Mouse (Mus musculus) heart, postnatal 4 days (tissue): ENCODE measurements at regions not wholly inside any gene's neighbourhood (a gene's known extent, or its start where the extent isn't known, plus 50 kb on each side); places are given as distances from the start of the nearest gene placed in this dataset.

Experiments
- DNase-seq: peaks from one replicate; pipeline ENCODE4 v3.0.0; 2021

DNA sequence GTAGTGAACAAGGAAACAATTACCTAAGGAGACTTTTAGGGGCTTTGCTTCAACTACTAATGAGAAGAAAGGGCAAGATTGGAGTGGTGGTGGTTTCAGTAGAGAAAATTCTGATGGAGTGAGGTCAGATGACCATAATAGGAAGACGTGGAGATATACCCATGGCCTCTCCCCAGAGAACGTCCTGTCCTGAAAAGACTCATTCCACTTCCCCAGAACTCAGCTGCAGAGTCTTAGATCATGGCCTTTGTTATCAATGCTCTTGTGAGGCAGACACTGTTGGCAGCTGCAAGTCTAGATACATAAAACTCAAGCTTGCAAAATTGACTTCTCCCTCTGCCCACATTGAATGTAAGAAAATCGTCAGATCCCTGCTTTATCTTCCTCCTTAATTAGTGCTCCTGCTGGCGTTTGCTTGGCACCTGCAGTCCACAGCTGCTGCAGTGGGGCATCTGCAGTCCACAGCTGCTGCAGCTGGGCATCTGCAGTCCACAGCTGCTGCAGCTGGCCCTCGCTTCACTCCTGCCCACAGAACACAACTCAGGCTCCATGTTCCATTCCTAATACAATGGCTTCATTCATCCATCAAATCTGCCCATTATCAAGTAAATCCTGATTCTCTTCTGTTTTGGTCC is 162.5 kb downstream of the Cxcl12 start:
- peak; percentile 16 for DNase-seq

GRCm38 (mm10) chr6:117332641-117333040 is 164.3 kb downstream of the Cxcl12 start:
- peak; percentile 20 for DNase-seq

DNA sequence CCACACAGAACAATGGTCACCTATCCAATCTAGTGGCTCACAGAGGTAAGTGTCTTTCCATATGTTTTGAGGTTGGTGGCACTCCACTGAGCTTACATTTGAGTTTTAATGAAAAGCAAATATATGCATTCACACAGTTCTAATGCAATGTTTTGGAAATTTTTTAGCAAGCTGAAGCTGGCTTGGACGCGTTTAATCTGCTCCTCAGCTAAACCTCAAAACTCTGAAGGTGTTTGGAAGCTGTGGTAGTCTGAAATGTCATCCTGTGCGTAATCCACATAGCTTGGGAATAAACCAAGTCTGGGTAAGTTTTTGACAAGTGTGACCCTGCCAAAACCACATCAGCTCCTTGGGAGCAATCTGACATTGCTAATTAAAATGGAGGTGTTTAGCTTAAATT is 173.8 kb downstream of the Cxcl12 start:
- no peak for DNase-seq

GRCm38 (mm10) chr6:117347356-117347755 is 179.0 kb downstream of the Cxcl12 start:
- DNase-seq = no peak

DNA sequence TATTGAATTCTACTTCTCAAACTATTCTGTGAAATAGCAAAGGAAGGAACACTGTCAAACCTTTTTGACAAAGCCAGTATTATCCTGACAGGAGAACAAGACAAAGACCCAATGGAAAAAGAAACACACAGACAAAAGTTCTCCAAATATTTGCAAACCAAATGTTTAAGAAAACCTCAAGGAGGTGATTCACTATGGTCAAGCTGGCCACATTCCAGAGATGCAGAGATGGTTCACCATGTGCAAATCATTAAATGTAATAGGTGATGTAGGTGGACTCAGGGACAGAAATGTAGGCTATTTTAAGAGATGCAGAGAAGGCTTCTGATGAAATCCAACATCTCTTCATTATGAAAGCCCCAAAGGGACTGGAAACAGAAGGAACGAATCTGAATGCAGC is 183.5 kb downstream of the Cxcl12 start:
- DNase-seq = no peak

DNA sequence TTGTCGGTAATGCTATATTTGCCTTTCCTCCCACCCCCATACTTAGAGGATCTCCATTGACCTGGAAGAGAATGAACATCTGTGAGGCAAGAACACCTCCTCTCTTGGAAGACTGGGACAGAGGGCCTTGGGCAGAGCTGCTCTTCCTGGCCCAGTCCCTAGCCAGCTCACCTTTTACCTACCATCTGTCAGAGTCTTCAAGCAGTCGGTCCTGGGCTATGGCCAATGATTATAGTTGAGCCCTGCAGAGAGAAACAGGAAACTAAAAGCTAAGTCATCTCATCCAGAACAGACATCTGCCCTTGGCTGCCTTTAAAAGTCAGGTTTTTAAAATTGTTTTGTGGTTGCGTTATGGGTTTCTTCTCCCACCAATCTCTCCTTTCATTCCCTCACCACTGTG is 184.8 kb downstream of the Cxcl12 start:
- no peak for DNase-seq

GRCm38 (mm10) chr6:117356101-117356500 is 187.8 kb downstream of the Cxcl12 start:
- DNase-seq = no peak

- DNase-seq = no peak
These were observed 191.1 kb downstream of the Cxcl12 start for GRCm38 (mm10) chr6:117359401-117359800.

GRCm38 (mm10) chr6:117366563-117366962 is 198.2 kb downstream of the Cxcl12 start:
- no peak for DNase-seq

- DNase-seq = no peak
These were observed 207.7 kb downstream of the Cxcl12 start for GRCm38 (mm10) chr6:117375989-117376388.

DNA sequence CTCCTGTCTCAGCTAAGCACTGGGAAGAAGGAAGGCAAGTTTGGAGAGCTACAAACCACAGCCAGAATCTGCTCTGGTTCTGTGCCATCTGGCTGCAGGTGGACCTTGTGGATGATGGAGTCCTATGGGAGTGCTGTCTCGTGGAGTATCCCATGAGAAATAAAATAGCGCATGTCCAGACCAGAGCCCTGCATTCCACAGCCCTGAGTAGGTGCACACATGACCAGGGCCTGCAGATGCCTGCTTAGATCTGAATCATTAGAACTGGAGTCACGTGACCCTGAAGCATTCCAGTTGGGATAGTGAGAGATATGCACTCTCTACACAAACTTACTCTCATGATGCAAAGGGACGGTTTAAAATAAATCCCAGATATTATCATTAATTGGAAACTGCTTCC is 211.6 kb downstream of the Cxcl12 start:
- peak; percentile 15 for DNase-seq

DNA sequence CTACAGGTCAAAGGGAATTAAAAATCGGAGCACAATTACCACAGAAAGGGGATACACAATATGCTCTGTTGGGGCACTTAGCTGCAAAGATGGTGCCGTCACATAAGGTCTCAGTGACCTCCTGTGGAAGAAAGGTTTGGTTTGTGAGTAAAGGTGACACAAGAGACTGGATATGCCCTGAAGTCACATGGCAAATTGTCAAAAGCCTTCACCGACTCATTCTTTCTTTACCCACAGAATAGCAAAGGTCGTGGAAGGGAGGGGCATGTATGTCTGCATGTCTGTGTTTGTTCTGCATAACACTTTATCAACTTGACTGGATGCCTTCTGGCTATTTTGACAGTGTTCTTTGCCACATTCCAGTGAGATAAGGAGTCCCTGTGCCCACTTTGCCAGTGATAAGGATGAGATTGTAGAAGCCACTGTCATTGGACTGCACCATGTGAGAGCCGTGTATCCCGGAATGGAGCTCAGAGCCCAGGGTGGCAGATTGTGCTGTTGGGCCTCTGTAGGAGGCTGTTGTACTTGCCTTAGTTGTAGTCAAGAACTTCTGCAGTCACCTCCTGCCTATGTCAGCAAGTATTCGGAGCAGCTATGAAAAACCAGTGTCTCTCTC is 222.0 kb downstream of the Cxcl12 start:
- DNase-seq = peak; percentile 30

DNA sequence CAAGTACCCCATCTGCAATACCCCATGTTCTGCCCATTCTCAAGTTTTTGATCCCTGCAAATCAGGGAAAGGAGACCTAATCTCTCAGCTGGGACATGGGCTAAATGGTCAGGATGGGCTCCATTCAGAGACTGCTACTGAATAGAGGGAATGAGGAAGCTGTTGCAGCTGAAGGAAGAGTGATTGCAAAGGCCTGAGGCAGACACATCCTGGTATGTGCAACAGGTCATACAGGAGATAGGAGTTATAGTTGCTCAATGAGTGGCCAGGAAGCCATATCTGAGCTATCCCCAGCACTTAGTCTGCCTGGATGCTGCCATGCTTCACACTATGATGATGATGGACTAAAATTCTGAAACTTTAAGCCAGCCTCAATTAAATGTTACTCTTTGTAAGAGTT is 225.1 kb downstream of the Cxcl12 start:
- DNase-seq = no peak

DNA sequence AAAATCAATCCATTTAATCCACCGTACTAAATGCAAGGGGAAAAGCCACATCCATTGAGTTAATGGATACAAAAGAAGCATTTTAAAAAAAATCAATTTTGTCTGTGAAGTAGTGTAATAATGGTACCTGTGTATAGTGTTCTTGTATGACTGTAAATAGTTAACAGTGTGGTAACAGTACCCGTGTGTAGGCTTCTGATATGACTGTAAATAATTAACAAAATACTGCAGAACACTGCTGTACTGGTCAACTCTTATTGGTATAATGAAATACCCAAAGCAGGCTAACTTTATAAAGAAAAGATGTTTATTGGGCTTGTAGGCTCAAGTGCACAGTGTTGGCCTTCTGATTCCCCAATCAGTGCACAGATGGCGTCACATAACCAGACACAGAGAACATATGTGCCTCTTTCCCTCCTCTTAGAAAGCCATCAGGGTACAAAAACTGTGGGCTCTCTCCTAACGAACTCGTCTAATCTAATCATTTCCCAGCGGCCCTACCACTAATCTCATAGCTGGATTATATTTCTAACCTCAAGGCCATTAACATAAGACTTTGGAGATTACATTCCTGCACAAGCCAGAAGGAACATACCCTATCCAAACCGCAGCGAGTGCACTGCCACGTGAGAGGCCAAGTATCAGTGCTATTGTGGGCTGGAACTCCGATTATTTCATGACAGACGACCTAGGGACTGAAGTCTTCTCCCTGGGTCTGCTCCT is 237.4 kb downstream of the Cxcl12 start:
- DNase-seq = no peak

DNA sequence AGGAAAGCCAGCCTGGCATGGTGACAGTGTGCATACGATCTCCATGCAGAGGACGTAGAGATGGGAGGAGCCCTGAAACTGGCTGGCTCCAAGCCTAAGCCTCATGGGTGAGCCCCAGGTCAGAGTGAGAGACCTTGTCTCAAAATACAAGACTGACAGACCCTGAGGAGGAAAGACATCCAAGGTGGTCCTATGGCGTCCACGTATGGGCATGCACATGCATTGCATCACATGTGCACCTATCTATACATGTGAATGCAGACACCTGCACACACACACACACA is 237.9 kb downstream of the Cxcl12 start:
- DNase-seq = no peak

- DNase-seq = no peak
These were observed 238.4 kb downstream of the Cxcl12 start for GRCm38 (mm10) chr6:117406757-117407156.

DNA sequence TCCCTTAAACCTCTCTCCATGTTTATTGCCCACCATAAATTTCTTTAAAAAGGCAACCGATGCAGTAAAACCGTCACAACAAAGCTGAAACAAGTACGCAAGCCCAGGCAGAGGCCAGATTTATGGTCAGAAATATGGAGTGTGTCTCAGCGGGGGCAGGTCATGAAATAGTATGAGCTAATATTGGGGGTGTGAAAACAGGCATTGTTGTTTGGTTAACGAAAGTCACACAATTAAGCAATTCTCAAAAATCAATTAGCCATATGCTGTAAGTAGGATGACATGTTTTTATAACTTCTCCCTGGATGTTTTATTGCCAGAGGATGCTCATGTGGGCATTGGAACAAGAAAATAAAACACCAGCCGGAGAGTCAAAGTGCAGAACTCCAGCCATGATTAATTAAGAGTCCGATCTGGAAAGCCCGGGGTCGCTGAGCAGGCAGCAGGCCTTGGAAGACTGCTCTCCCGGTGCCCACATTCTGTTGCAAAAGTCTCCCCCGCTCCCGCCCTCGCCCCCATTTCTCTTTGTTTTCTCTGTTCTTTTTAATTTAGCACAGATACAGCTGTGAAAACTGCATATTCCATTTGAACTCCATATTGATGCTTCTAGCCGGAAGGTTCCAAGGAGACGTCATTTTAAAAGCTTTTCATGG is 239.0 kb downstream of the Cxcl12 start:
- no peak for DNase-seq

DNA sequence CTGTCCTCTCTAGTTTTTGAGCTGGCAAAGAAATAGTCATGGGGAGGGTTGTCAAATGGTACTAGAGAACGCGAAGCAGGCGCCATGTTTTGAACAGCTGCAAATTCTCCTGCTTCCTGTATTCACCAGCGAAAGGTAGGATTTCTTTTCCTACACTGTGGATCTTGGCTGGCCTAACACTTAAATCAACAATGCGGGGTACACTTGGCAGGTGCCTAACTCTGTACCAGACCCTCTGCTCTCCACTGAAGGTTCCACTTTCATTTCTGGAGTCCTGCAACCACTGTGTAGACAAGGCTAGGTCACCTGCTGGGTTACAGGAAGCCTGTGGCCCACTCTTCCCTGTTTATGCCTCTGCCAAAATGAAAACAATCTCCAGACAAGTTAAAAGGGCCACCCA is 239.6 kb downstream of the Cxcl12 start:
- no peak for DNase-seq

GRCm38 (mm10) chr6:117408971-117409783 is 240.8 kb downstream of the Cxcl12 start:
- no peak for DNase-seq

DNA sequence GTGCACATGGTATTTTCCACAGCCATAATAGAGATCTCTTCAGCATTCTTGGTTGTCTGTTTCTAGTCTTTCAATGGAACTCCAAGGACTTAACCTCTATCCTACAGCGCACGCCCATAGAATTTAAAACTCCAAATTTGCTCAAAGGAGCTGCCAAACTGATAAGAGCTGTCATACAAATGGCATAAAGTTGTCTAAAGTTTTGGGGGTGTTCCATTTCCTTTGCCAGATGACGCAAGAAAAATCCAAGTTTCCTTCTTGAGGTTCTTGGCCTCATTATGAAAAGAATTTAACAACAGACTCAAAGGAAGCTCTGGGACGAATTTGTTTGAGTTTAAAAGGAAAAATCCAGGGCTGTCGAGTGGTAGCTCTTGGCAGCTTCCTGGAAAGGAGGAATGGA is 246.6 kb downstream of the Cxcl12 start:
- no peak for DNase-seq

DNA sequence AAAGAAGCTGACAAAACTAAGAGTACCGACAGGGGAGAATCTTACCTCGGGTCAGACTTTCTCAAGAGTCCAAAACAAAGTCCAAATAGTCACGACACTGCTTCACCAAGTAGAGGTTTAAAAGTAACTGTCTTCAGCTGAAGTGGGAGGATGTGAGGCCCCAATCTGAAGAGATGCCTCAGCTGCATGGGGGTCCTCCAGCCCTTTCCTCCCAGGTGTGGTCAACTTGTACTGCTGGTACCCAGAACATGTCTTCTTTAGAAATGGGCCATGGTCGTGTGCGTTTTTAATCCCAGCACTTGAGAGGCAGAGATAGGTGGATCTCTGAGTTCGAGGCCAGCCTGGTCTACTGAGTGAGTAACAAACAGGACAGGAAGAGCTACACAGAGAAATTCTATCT is 247.6 kb downstream of the Cxcl12 start:
- no peak for DNase-seq

- no peak for DNase-seq
These were observed 248.1 kb downstream of the Cxcl12 start for GRCm38 (mm10) chr6:117416461-117416860.
